Mouse (Mus musculus): ENCODE measurements around the gene Thumpd2. TPM values are rescaled to one million over a fixed set of nuclear protein-coding genes. Genes with fewer than 3 reads are reported as not detected.

Thumpd2 gene
- 3.9 and 4.3 TPM in 2 replicates for polyA plus RNA-seq (2012; rRNA removed)

DNA sequence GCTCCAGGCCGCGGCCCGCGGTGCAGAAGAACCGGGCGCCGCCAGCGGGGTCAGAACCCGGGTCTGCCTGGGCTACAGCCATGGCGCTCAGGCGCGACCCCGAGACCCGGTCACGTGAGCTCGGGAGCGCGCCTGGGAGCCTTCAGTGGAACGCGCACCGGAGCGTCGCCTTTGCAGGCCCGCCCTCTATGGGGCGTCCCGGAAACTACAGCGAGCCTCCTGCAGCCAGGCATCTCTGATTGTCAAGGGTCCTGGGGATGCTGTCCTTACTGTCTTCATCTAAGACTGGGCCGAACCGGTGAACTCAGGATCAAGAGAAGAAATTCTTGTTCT lies at the start of gene Thumpd2:
TSS of gene Thumpd2 (minus strand) at position 104 of the 333 bp plus-strand sequence.
- Histone ChIP-seq H3K27me3 (ENCODE audit: control insufficient read depth, insufficient read depth, low read length) (no peaks in the 10 kb centered on the region), H3K4me1 (ENCODE audit: control insufficient read depth, insufficient read depth, low read length) (peaks cover 3% of the 10 kb centered on the region; the same call in 1 of the 2 replicates), H3K27ac (ENCODE audit: insufficient read depth, low read length) (peak within 1 kb of the TSS; percentile 78), H3K4me3 (replicated peaks; ENCODE audit: insufficient read depth, low read depth, low read length) (peak within 1 kb of the TSS; percentile 74)
- TF ChIP-seq POLR2A (IDR thresholded peaks at IDR 0.05; ENCODE audit: borderline replicate concordance, insufficient read depth, low read length): peak; percentile 35; the same call in 1 of the 2 replicates
- peak; percentile 88 for TF ChIP-seq CTCF (IDR thresholded peaks at IDR 0.05; ENCODE audit: borderline replicate concordance, insufficient read depth, low read depth, low read length)
- peak; percentile 88 to 91 for DNase-seq
- WGBS: under 1% methylated on average over 29 of the region's 29 CpGs

DNA sequence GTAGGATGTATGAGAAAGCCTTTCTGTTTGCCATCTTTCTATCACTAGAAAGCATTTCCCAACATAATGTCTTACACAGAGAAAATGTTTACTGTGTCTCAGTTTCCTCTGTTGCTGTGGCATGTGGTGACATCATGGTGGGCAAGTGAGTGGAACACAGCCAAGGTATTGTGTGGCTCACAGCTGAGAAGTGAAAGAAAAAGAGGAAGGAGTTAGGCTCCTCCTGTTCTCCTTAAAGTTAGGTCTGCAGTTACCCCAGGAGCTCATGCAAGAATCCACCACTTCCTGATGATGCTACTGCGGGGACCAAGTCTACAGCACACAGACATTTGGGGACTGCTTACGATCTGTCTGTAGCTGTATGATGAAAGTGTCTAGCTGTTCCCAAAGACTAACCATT lies 39.4 kb upstream of the Thumpd2 start:
- no peak overlapping the region for H3K4me3 ChIP-seq (replicated peaks; ENCODE audit: insufficient read depth, low read depth, low read length)
- 78% methylated on average over 2 of the region's 2 CpGs for WGBS
- H3K27me3 ChIP-seq (ENCODE audit: control insufficient read depth, insufficient read depth, low read length): no peaks in the 10 kb centered on the region
- no peak for TF ChIP-seq CTCF (IDR thresholded peaks at IDR 0.05; ENCODE audit: borderline replicate concordance, insufficient read depth, low read depth, low read length)
- no peak for TF ChIP-seq POLR2A (IDR thresholded peaks at IDR 0.05; ENCODE audit: borderline replicate concordance, insufficient read depth, low read length)
- no peaks in the 10 kb centered on the region for H3K4me1 ChIP-seq (ENCODE audit: control insufficient read depth, insufficient read depth, low read length)
- H3K27ac ChIP-seq (ENCODE audit: insufficient read depth, low read length): no peak overlapping the region
- no peak for DNase-seq

DNA sequence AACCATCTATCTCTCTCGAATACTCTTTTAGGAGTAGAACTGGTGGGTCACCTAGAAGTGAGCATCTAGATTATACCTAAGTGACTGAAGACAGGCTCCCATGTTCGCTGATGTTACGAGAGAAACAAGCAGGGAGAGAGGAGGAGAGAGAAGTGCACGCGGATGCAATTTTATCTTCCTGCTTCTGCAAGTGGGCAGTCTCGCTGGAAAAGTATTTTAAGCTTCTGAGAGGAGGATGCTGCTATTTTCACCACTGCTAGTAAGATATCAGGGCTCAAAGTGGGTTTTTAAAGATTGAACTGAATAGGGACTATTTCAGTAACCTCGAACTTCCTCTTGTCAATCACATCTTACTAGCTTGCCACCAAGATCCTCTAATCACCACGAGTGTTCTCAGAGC lies 38.0 kb upstream of the Thumpd2 start:
- no peak for DNase-seq
- H3K27me3 ChIP-seq (ENCODE audit: control insufficient read depth, insufficient read depth, low read length): no peaks in the 10 kb centered on the region
- no peaks in the 10 kb centered on the region for H3K4me1 ChIP-seq (ENCODE audit: control insufficient read depth, insufficient read depth, low read length)
- no peak overlapping the region for H3K4me3 ChIP-seq (replicated peaks; ENCODE audit: insufficient read depth, low read depth, low read length)
- no peak for TF ChIP-seq CTCF (IDR thresholded peaks at IDR 0.05; ENCODE audit: borderline replicate concordance, insufficient read depth, low read depth, low read length)
- no peak for TF ChIP-seq POLR2A (IDR thresholded peaks at IDR 0.05; ENCODE audit: borderline replicate concordance, insufficient read depth, low read length)
- H3K27ac ChIP-seq (ENCODE audit: insufficient read depth, low read length): no peak overlapping the region
- WGBS: 75% methylated on average over 8 of the region's 8 CpGs

DNA sequence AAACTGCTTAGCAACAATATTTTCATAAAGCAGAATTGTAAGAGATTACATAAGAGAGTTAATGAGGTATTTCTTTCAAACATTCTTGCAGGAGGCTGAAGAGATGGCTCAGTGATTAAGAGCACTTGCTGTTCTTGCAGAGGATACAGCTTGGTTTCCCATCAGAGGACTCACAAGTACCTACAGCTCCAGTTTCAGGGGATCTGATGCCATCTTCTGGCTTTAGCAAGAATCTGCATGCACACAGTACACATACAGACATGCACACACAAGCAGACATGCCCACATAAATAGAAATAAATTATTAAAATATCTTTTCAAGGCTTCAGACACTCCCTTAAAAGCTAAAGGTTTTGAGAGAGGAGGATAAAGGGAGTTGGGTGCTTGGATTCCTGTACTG lies 33.6 kb upstream of the Thumpd2 start:
- H3K4me1 ChIP-seq (ENCODE audit: control insufficient read depth, insufficient read depth, low read length): no peaks in the 10 kb centered on the region
- TF ChIP-seq POLR2A (IDR thresholded peaks at IDR 0.05; ENCODE audit: borderline replicate concordance, insufficient read depth, low read length): no peak
- TF ChIP-seq CTCF (IDR thresholded peaks at IDR 0.05; ENCODE audit: borderline replicate concordance, insufficient read depth, low read depth, low read length): no peak
- no peaks in the 10 kb centered on the region for H3K27me3 ChIP-seq (ENCODE audit: control insufficient read depth, insufficient read depth, low read length)
- DNase-seq: no peak
- no peak overlapping the region for H3K4me3 ChIP-seq (replicated peaks; ENCODE audit: insufficient read depth, low read depth, low read length)
- H3K27ac ChIP-seq (ENCODE audit: insufficient read depth, low read length): no peak overlapping the region

DNA sequence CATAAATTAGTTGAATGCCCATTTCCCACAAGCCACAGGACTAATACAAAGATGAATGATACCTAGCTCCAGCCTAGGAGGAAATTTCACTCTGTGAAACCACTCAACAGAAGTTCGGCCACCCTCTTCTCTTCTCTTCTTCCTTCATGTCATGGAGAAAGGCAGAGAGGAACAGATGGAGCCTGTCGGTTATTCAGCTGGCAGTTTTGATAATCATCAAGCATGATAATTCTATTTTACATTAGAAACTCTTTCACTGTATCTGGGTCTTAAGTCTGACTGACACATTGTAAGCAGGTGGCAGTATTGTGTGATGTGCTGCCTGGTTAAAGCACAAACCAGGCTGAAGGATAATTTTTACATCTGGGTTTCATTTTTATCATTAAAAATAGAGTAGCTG lies 31.6 kb upstream of the Thumpd2 start:
- WGBS: 23% methylated on average over 2 of the region's 2 CpGs
- Histone ChIP-seq H3K27me3 (ENCODE audit: control insufficient read depth, insufficient read depth, low read length) (no peaks in the 10 kb centered on the region), H3K4me3 (replicated peaks; ENCODE audit: insufficient read depth, low read depth, low read length) (no peak overlapping the region), H3K27ac (ENCODE audit: insufficient read depth, low read length) (no peak overlapping the region), H3K4me1 (ENCODE audit: control insufficient read depth, insufficient read depth, low read length) (no peaks in the 10 kb centered on the region)
- TF ChIP-seq CTCF (IDR thresholded peaks at IDR 0.05; ENCODE audit: borderline replicate concordance, insufficient read depth, low read depth, low read length) (no peak), POLR2A (IDR thresholded peaks at IDR 0.05; ENCODE audit: borderline replicate concordance, insufficient read depth, low read length) (no peak)
- DNase-seq: no peak

DNA sequence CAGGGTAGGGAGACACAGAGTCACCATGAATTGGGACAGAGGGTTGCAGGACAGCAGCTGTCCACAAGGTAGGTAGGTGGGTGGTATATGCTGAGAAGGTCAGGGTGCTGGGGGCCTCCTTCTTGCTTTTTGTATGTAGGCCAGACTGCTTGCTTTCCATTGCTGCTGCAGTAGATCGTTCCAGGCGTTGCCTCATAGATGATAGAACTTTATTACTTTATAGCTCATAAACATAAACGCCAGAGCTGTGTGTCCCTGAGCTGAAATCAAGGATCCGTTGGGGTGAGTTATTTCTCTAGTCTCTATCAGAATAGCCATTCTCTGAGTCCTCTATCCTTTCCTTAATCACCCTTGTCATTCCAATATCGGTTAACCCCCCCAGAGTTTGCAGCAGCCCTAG lies 27.9 kb upstream of the Thumpd2 start:
- no peak for DNase-seq
- no peak overlapping the region for H3K4me3 ChIP-seq (replicated peaks; ENCODE audit: insufficient read depth, low read depth, low read length)
- H3K4me1 ChIP-seq (ENCODE audit: control insufficient read depth, insufficient read depth, low read length): no peaks in the 10 kb centered on the region
- 88% methylated on average over 5 of the region's 5 CpGs for WGBS
- TF ChIP-seq POLR2A (IDR thresholded peaks at IDR 0.05; ENCODE audit: borderline replicate concordance, insufficient read depth, low read length) (no peak), CTCF (IDR thresholded peaks at IDR 0.05; ENCODE audit: borderline replicate concordance, insufficient read depth, low read depth, low read length) (no peak)
- no peaks in the 10 kb centered on the region for H3K27me3 ChIP-seq (ENCODE audit: control insufficient read depth, insufficient read depth, low read length)
- H3K27ac ChIP-seq (ENCODE audit: insufficient read depth, low read length): no peak overlapping the region

DNA sequence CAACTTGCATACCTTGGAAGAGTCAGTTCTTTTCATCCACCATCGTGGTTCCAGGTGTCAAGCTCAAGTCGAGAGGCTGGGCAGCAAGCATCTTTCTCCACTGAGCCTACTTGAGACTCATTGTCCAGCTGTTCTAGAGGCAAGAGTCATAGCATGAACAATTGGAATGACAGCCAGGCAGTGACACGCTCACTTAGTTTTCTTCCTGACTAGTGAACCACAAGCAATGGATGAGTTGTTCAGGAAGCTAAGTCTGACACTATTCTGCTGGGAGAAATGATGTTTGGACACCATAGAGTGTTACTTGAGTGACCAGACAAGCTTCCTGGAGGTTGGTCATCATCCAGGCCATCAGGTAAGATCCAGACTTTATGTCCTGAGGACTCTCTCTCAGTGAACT lies 24.0 kb upstream of the Thumpd2 start:
- H3K4me1 ChIP-seq (ENCODE audit: control insufficient read depth, insufficient read depth, low read length): no peaks in the 10 kb centered on the region
- WGBS: 11% methylated on average over 3 of the region's 3 CpGs
- no peaks in the 10 kb centered on the region for H3K27me3 ChIP-seq (ENCODE audit: control insufficient read depth, insufficient read depth, low read length)
- no peak for TF ChIP-seq POLR2A (IDR thresholded peaks at IDR 0.05; ENCODE audit: borderline replicate concordance, insufficient read depth, low read length)
- TF ChIP-seq CTCF (IDR thresholded peaks at IDR 0.05; ENCODE audit: borderline replicate concordance, insufficient read depth, low read depth, low read length): no peak
- H3K27ac ChIP-seq (ENCODE audit: insufficient read depth, low read length): no peak overlapping the region
- DNase-seq: no peak
- no peak overlapping the region for H3K4me3 ChIP-seq (replicated peaks; ENCODE audit: insufficient read depth, low read depth, low read length)

DNA sequence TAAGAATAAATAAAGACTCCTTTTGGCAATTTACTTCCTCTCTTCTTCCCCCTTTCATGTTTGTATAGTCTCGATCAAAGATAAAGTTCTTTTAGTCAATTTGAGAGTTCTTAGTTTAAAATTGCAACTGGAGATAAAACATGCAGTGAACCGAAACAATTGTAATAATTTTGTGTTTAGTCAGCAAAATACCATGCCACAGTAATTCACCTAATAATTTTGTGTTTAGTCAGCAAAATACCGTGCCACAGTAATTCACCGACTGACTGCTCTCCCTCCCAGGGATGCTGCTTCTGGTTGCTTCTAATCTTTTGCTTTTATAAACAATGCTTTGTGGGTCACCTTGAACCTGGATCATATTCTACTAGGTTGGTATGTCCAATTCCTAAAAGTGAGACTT lies 22.9 kb upstream of the Thumpd2 start:
- TF ChIP-seq POLR2A (IDR thresholded peaks at IDR 0.05; ENCODE audit: borderline replicate concordance, insufficient read depth, low read length) (no peak), CTCF (IDR thresholded peaks at IDR 0.05; ENCODE audit: borderline replicate concordance, insufficient read depth, low read depth, low read length) (no peak)
- no peak overlapping the region for H3K27ac ChIP-seq (ENCODE audit: insufficient read depth, low read length)
- DNase-seq: no peak
- no peak overlapping the region for H3K4me3 ChIP-seq (replicated peaks; ENCODE audit: insufficient read depth, low read depth, low read length)
- WGBS: 91% methylated on average over 4 of the region's 4 CpGs
- H3K27me3 ChIP-seq (ENCODE audit: control insufficient read depth, insufficient read depth, low read length): no peaks in the 10 kb centered on the region
- H3K4me1 ChIP-seq (ENCODE audit: control insufficient read depth, insufficient read depth, low read length): no peaks in the 10 kb centered on the region
